Mouse (Mus musculus): ENCODE measurements at regions not wholly inside any gene's neighbourhood (a gene's known extent, or its start where the extent isn't known, plus 50 kb on each side); places are given as distances from the start of the nearest gene placed in this dataset.
"Not testable (repeated sequence)": the region's sequence is repeated elsewhere in the genome, so short reads cannot be mapped to it uniquely, and the experiment has no call there.

DNA sequence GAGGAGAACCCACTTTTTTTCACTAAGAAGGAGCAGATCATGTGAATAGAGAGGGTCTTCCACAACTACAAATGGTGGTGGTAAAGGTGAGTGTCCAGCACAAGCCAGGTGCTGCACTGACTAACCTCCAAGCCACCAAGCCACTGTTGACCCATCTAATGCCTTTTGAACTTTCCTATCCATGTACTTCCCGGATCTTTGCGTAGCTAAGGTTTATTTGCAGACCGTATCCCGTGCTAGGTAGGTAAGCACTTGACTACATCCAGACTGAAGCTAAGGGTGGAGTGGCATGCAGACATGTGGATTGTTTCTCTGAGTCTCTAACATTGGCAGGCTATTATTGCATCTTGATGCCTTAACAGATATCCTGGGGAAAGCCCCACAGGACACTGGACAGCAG, 65.2 kb downstream of the Zbtb18 start:
- not testable (repeated sequence) for TF ChIP-seq POLR2A (IDR thresholded peaks at IDR 0.05; ENCODE audit: borderline replicate concordance, extremely low read depth, insufficient read depth, insufficient read length, poor library complexity, severe bottlenecking); CTCF (IDR thresholded peaks at IDR 0.05; ENCODE audit: borderline replicate concordance, extremely low read depth, insufficient read depth, insufficient read length)

Measured in brain, embryonic 14.5 days (tissue).